Mouse (Mus musculus): ENCODE data around the gene Lsm7. TPM values are rescaled to one million over a fixed set of nuclear protein-coding genes. Genes with fewer than 3 reads are reported as not detected.

Lsm7 gene
- 245 and 270 TPM in 2 replicates for polyA plus RNA-seq (2015; fragmentation: Nextera tagmentation; extraction: Ambion mirVana)

GRCm38 (mm10) chr10:80854913-80855748 lies at the start of gene Lsm7, which contains the start of gene Sppl2b:
Lsm7 (minus strand) TSS chr10:80855209.
Sppl2b (plus strand) TSS chr10:80855275.

GRCm38 (mm10) chr10:80900318-80901247 lies 45.6 kb upstream of the Lsm7 start, which contains the start of gene Timm13:
Timm13 (minus strand) TSS chr10:80900969.

GRCm38 (mm10) chr10:80871581-80871980 lies 16.6 kb upstream of the Lsm7 start, which contains the start of gene Tmprss9:
Tmprss9 (plus strand) TSS chr10:80871848.

GRCm38 (mm10) chr10:80843931-80844547 lies 11.0 kb downstream of the Lsm7 start, which contains the start of gene Lingo3:
Lingo3 (minus strand) TSS chr10:80844039.

GRCm38 (mm10) chr10:80826151-80827062 lies 28.6 kb downstream of the Lsm7 start, which contains the start of gene Oaz1:
Oaz1 (plus strand) TSS chr10:80826656.

GRCm38 (mm10) chr10:80813366-80813765 lies 41.6 kb downstream of the Lsm7 start, which contains the start of gene Jsrp1:
Jsrp1 (minus strand) TSS chr10:80813498.

GRCm38 (mm10) chr10:80804916-80805315 lies 50.1 kb downstream of the Lsm7 start, which contains the start of gene Amh:
Amh (plus strand) TSS chr10:80805243.

MicroRNA genes within 50 kb of the gene (microRNA counts, 519-probe panel; counts per million panel counts)
- 88.3 counts per million for microRNA mmu-miR-1982

Other genes with a start within 250 kb of the Lsm7 start
- 0.82 and 1.6 TPM in 2 replicates for gene Gm49322, start 249.2 kb downstream of the Lsm7 start, polyA plus RNA-seq (2015; fragmentation: Nextera tagmentation; extraction: Ambion mirVana)
- gene Csnk1g2, start 232.4 kb downstream of the Lsm7 start, polyA plus RNA-seq (2015; fragmentation: Nextera tagmentation; extraction: Ambion mirVana) = 67.7 and 75.0 TPM in 2 replicates
- 16.3 and 18.7 TPM in 2 replicates for gene Btbd2, start 198.1 kb downstream of the Lsm7 start, polyA plus RNA-seq (2015; fragmentation: Nextera tagmentation; extraction: Ambion mirVana)
- gene Mknk2, start 177.1 kb downstream of the Lsm7 start, polyA plus RNA-seq (2015; fragmentation: Nextera tagmentation; extraction: Ambion mirVana) = 108 and 112 TPM in 2 replicates
- gene Mob3a, start 153.2 kb downstream of the Lsm7 start, polyA plus RNA-seq (2015; fragmentation: Nextera tagmentation; extraction: Ambion mirVana) = 27.5 and 34.4 TPM in 2 replicates
- 12.1 and 16.9 TPM in 2 replicates for gene Izumo4, start 153.0 kb downstream of the Lsm7 start, polyA plus RNA-seq (2015; fragmentation: Nextera tagmentation; extraction: Ambion mirVana)
- 24.1 and 30.9 TPM in 2 replicates for gene Ap3d1, start 112.9 kb downstream of the Lsm7 start, polyA plus RNA-seq (2015; fragmentation: Nextera tagmentation; extraction: Ambion mirVana)
- gene Dot1l, start 100.0 kb downstream of the Lsm7 start, polyA plus RNA-seq (2015; fragmentation: Nextera tagmentation; extraction: Ambion mirVana) = 10.4 and 11.4 TPM in 2 replicates
- 43.1 and 44.2 TPM in 2 replicates for gene Sf3a2, start 57.0 kb downstream of the Lsm7 start, polyA plus RNA-seq (2015; fragmentation: Nextera tagmentation; extraction: Ambion mirVana)
- gene Plekhj1, start 56.6 kb downstream of the Lsm7 start, polyA plus RNA-seq (2015; fragmentation: Nextera tagmentation; extraction: Ambion mirVana) = 91.0 and 101 TPM in 2 replicates
- 0.07 TPM in 1 of 2 replicates, not detected in the other for gene Amh, start 50.0 kb downstream of the Lsm7 start, polyA plus RNA-seq (2015; fragmentation: Nextera tagmentation; extraction: Ambion mirVana)
- gene Jsrp1, start 41.7 kb downstream of the Lsm7 start, polyA plus RNA-seq (2015; fragmentation: Nextera tagmentation; extraction: Ambion mirVana) = 0.13 and 0.29 TPM in 2 replicates
- 1,694 and 1,746 TPM in 2 replicates for gene Oaz1, start 28.6 kb downstream of the Lsm7 start, polyA plus RNA-seq (2015; fragmentation: Nextera tagmentation; extraction: Ambion mirVana)
- 0.24 TPM in 1 of 2 replicates, not detected in the other for gene Lingo3, start 11.2 kb downstream of the Lsm7 start, polyA plus RNA-seq (2015; fragmentation: Nextera tagmentation; extraction: Ambion mirVana)
- gene Sppl2b, start 66 bp upstream of the Lsm7 start, polyA plus RNA-seq (2015; fragmentation: Nextera tagmentation; extraction: Ambion mirVana) = 70.4 and 75.6 TPM in 2 replicates
- gene Tmprss9, start 16.6 kb upstream of the Lsm7 start, polyA plus RNA-seq (2015; fragmentation: Nextera tagmentation; extraction: Ambion mirVana) = 0.08 TPM in 1 of 2 replicates, not detected in the other
- gene Timm13, start 45.8 kb upstream of the Lsm7 start, polyA plus RNA-seq (2015; fragmentation: Nextera tagmentation; extraction: Ambion mirVana) = 233 and 235 TPM in 2 replicates
- gene Lmnb2, start 63.0 kb upstream of the Lsm7 start, polyA plus RNA-seq (2015; fragmentation: Nextera tagmentation; extraction: Ambion mirVana) = 10.5 and 12.7 TPM in 2 replicates
- gene Gadd45b, start 74.9 kb upstream of the Lsm7 start, polyA plus RNA-seq (2015; fragmentation: Nextera tagmentation; extraction: Ambion mirVana) = 10.3 and 11.5 TPM in 2 replicates
- 0.67 and 0.95 TPM in 2 replicates for gene Gng7, start 159.7 kb upstream of the Lsm7 start, polyA plus RNA-seq (2015; fragmentation: Nextera tagmentation; extraction: Ambion mirVana)
- gene Diras1, start 170.5 kb upstream of the Lsm7 start, polyA plus RNA-seq (2015; fragmentation: Nextera tagmentation; extraction: Ambion mirVana) = not detected in 2 replicates
- gene Slc39a3, start 182.2 kb upstream of the Lsm7 start, polyA plus RNA-seq (2015; fragmentation: Nextera tagmentation; extraction: Ambion mirVana) = 5.5 and 7.1 TPM in 2 replicates
- 54.6 and 63.6 TPM in 2 replicates for gene Sgta, start 205.0 kb upstream of the Lsm7 start, polyA plus RNA-seq (2015; fragmentation: Nextera tagmentation; extraction: Ambion mirVana)
- gene Thop1, start 214.8 kb upstream of the Lsm7 start, polyA plus RNA-seq (2015; fragmentation: Nextera tagmentation; extraction: Ambion mirVana) = 19.3 and 20.4 TPM in 2 replicates
- gene Creb3l3, start 243.7 kb upstream of the Lsm7 start, polyA plus RNA-seq (2015; fragmentation: Nextera tagmentation; extraction: Ambion mirVana) = 0.30 and 0.38 TPM in 2 replicates

Measured in spleen, postnatal 0 days (tissue).